Mouse (Mus musculus): ENCODE results near the gene Pck1.

GRCm38 (mm10) chr2:173151352-173151751 is 1.5 kb upstream of the Pck1 start:
- TF ChIP-seq EP300 (IDR thresholded peaks at IDR 0.05; ENCODE audit: low read depth): no peak
- TF ChIP-seq CTCF (IDR thresholded peaks at IDR 0.05; ENCODE audit: low read depth): no peak

Data from heart, postnatal 0 days (tissue).